Mouse (Mus musculus) embryonic facial prominence, embryonic 11.5 days (tissue): ENCODE results near the gene Nfib. TPM values are rescaled to one million over a fixed set of nuclear protein-coding genes. Genes with fewer than 3 reads are reported as not detected.

Source experiments
- ATAC-seq: fragments of 200-750 bp; cut with Nextera tagmentation; replicated peaks from 2 replicates; pipeline ENCODE4 v1.8.0; 2017; ENCODE audit warnings: low read depth; ENCODE audit not compliant: insufficient number of reproducible peaks, low FRiP score, low TSS enrichment
- DNase-seq: peaks from one replicate; pipeline ENCODE4 v3.0.0-alpha.2; 2015; ENCODE audit warnings: low spot score
- H3K27ac ChIP-seq: fragments of 300-500 bp; sonication (generic); replicated peaks from 2 replicates; pipeline ENCODE4 v1.5.1; 2014; ENCODE audit warnings: mild to moderate bottlenecking, low read depth, low read length, control low read depth
- H3K27me3 ChIP-seq: fragments of 300-500 bp; sonication (generic); 2 replicates; pipeline ENCODE4 v1.6.1; 2014; ENCODE audit warnings: mild to moderate bottlenecking, low read length, moderate library complexity, mixed read lengths; ENCODE audit not compliant: control insufficient read depth, insufficient read depth
- H3K36me3 ChIP-seq: fragments of 300-500 bp; sonication (generic); replicated peaks from 2 replicates; pipeline ENCODE4 v1.6.1; 2014; ENCODE audit warnings: low read depth, mild to moderate bottlenecking, low read length, moderate library complexity, mixed read lengths; ENCODE audit not compliant: control insufficient read depth, insufficient read depth
- H3K4me1 ChIP-seq: fragments of 300-500 bp; sonication (generic); 2 replicates; pipeline ENCODE4 v1.6.1; 2014; ENCODE audit warnings: low read length, mixed read lengths; ENCODE audit not compliant: control insufficient read depth, insufficient read depth
- H3K4me2 ChIP-seq: fragments of 300-500 bp; sonication (generic); 2 replicates; pipeline ENCODE4 v1.6.1; 2014; ENCODE audit warnings: low read depth, mild to moderate bottlenecking, control low read depth, low read length, moderate library complexity
- H3K4me3 ChIP-seq: fragments of 300-500 bp; sonication (generic); 2 replicates; pipeline ENCODE4 v1.5.1; 2014; ENCODE audit warnings: low read depth, low read length, control low read depth
- H3K9ac ChIP-seq: fragments of 300-500 bp; sonication (generic); replicated peaks from 2 replicates; pipeline ENCODE4 v1.6.1; 2014; ENCODE audit warnings: mild to moderate bottlenecking, control low read depth, low read length
- H3K9me3 ChIP-seq: fragments of 300-500 bp; sonication (generic); replicated peaks from 2 replicates; pipeline ENCODE4 v1.6.1; 2016; ENCODE audit warnings: mild to moderate bottlenecking, low read length, inconsistent platforms, mixed read lengths; ENCODE audit not compliant: control insufficient read depth
- WGBS: fragments of 180-500 bp; shearing (Covaris S2); extraction: QIAGEN DNeasy Blood & Tissue Kit; methylation state at CpG from one replicate; pipeline ENCODE4 v1.1.7; 2014; 5-methylcytosine and 5-hydroxymethylcytosine counted together
- polyA plus RNA-seq: library from polyadenylated mRNA; unstranded; fragments of >200 nt; fragmentation: Nextera tagmentation; extraction: Ambion mirVana; gene quantifications from 2 replicates; pipeline ENCODE4 v1.2.1, GENCODE M21; 2014

Nfib gene
- polyA plus RNA-seq, 1 experiment from 2014 or later: 30.9 TPM

GRCm38 (mm10) chr4:82369011-82369776, 336.4 kb downstream of the Nfib start:
- DNase-seq: no peak
- ATAC-seq: no peak
- Histone ChIP-seq H3K27ac (no peak overlapping the region), H3K36me3 (no peaks in the 10 kb centered on the region), H3K27me3 (no peaks in the 10 kb centered on the region), H3K4me2 (no peak overlapping the region), H3K9me3 (no peaks in the 10 kb centered on the region), H3K4me1 (no peaks in the 10 kb centered on the region), H3K4me3 (no peak overlapping the region), H3K9ac (no peak overlapping the region)
- WGBS: 91% methylated on average over 6 of the region's 6 CpGs

- DNase-seq (no peak), ATAC-seq (no peak)
- Histone ChIP-seq H3K4me2 (no peak overlapping the region), H3K36me3 (no peaks in the 10 kb centered on the region), H3K9ac (no peak overlapping the region), H3K4me1 (no peaks in the 10 kb centered on the region), H3K27me3 (no peaks in the 10 kb centered on the region), H3K4me3 (no peak overlapping the region), H3K9me3 (no peaks in the 10 kb centered on the region), H3K27ac (no peak overlapping the region)
- WGBS: 77% methylated on average over 9 of the region's 9 CpGs
Measured at GRCm38 (mm10) chr4:82368091-82368775, 337.3 kb downstream of the Nfib start.

- Histone ChIP-seq H3K4me3 (no peak overlapping the region), H3K27me3 (no peaks in the 10 kb centered on the region), H3K4me1 (no peaks in the 10 kb centered on the region), H3K27ac (no peak overlapping the region), H3K4me2 (no peak overlapping the region), H3K9me3 (no peaks in the 10 kb centered on the region), H3K36me3 (no peaks in the 10 kb centered on the region), H3K9ac (no peak overlapping the region)
- 87% methylated on average over 4 of the region's 4 CpGs for WGBS
- ATAC-seq: no peak
- DNase-seq: no peak
Measured at GRCm38 (mm10) chr4:82364696-82365385, 340.7 kb downstream of the Nfib start.

- H3K4me2 ChIP-seq: no peak overlapping the region
- no peaks in the 10 kb centered on the region for H3K4me1 ChIP-seq
- ATAC-seq: no peak
- H3K4me3 ChIP-seq: no peak overlapping the region
- H3K27ac ChIP-seq: no peak overlapping the region
- H3K9ac ChIP-seq: no peak overlapping the region
- WGBS: 88% methylated on average over 6 of the region's 6 CpGs
- no peaks in the 10 kb centered on the region for H3K27me3 ChIP-seq
- DNase-seq: no peak
- H3K9me3 ChIP-seq: no peaks in the 10 kb centered on the region
- H3K36me3 ChIP-seq: no peaks in the 10 kb centered on the region
Measured at GRCm38 (mm10) chr4:82363951-82364350, 341.6 kb downstream of the Nfib start.

- Histone ChIP-seq H3K36me3 (no peaks in the 10 kb centered on the region), H3K27me3 (no peaks in the 10 kb centered on the region), H3K4me1 (no peaks in the 10 kb centered on the region), H3K27ac (no peak overlapping the region), H3K9me3 (no peaks in the 10 kb centered on the region), H3K9ac (no peak overlapping the region), H3K4me3 (no peak overlapping the region), H3K4me2 (no peak overlapping the region)
- ATAC-seq (no peak), DNase-seq (no peak)
- 73% methylated on average over 3 of the region's 3 CpGs for WGBS
Measured at GRCm38 (mm10) chr4:82362294-82362693, 343.3 kb downstream of the Nfib start.

GRCm38 (mm10) chr4:82360081-82360511, 345.5 kb downstream of the Nfib start:
- no peak overlapping the region for H3K27ac ChIP-seq
- H3K27me3 ChIP-seq: no peaks in the 10 kb centered on the region
- no peaks in the 10 kb centered on the region for H3K36me3 ChIP-seq
- WGBS: 53% methylated on average over 4 of the region's 4 CpGs
- no peak for ATAC-seq
- DNase-seq: no peak
- H3K4me3 ChIP-seq: no peak overlapping the region
- no peak overlapping the region for H3K9ac ChIP-seq
- no peaks in the 10 kb centered on the region for H3K4me1 ChIP-seq
- H3K9me3 ChIP-seq: no peaks in the 10 kb centered on the region
- no peak overlapping the region for H3K4me2 ChIP-seq

GRCm38 (mm10) chr4:82359110-82359509, 346.4 kb downstream of the Nfib start:
- 88% methylated on average over 3 of the region's 3 CpGs for WGBS
- no peaks in the 10 kb centered on the region for H3K36me3 ChIP-seq
- no peak overlapping the region for H3K9ac ChIP-seq
- H3K27ac ChIP-seq: no peak overlapping the region
- H3K4me1 ChIP-seq: no peaks in the 10 kb centered on the region
- no peak overlapping the region for H3K4me3 ChIP-seq
- no peak overlapping the region for H3K4me2 ChIP-seq
- no peaks in the 10 kb centered on the region for H3K9me3 ChIP-seq
- ATAC-seq (no peak), DNase-seq (no peak)
- H3K27me3 ChIP-seq: no peaks in the 10 kb centered on the region

GRCm38 (mm10) chr4:82349006-82349405, 356.5 kb downstream of the Nfib start:
- DNase-seq (no peak), ATAC-seq (no peak)
- WGBS: 95% methylated on average over 1 of the region's 1 CpGs

More at GRCm38 (mm10) chr4:82349006-82349405, 356.5 kb downstream of the Nfib start:
- Histone ChIP-seq H3K27me3 (no peaks in the 10 kb centered on the region), H3K27ac (no peak overlapping the region), H3K9ac (no peak overlapping the region), H3K36me3 (no peaks in the 10 kb centered on the region; the same call in 1 of the 2 replicates), H3K4me3 (no peak overlapping the region), H3K4me1 (no peaks in the 10 kb centered on the region), H3K4me2 (no peak overlapping the region), H3K9me3 (no peaks in the 10 kb centered on the region)
